Mouse (Mus musculus) megakaryocyte, embryonic 14.5 days (primary cell): ENCODE results near the gene Lgals9. TPM values are rescaled to one million over a fixed set of nuclear protein-coding genes. Genes with fewer than 3 reads are reported as not detected.

ENCODE experiments used
- H3K27me3 ChIP-seq: replicated peaks from 2 replicates; pipeline ENCODE3; 2012; ENCODE audit warnings: inconsistent platforms
- H3K36me3 ChIP-seq: replicated peaks from 2 replicates; pipeline ENCODE3; 2012; ENCODE audit warnings: low read length, inconsistent platforms, mixed read lengths
- H3K4me1 ChIP-seq: 2 replicates; pipeline ENCODE4 v1.6.1; 2012; ENCODE audit warnings: inconsistent platforms
- H3K4me3 ChIP-seq: replicated peaks from 2 replicates; pipeline ENCODE3; 2012; ENCODE audit warnings: moderate library complexity, mild to moderate bottlenecking, inconsistent platforms
- H3K9me3 ChIP-seq: 2 replicates; pipeline ENCODE4 v1.6.1; 2012; ENCODE audit warnings: inconsistent platforms
- FLI1 ChIP-seq: IDR thresholded peaks from 2 replicates; pipeline ENCODE4 v1.6.1; 2012; ENCODE audit warnings: low read length, inconsistent platforms, mixed read lengths
- GATA1 ChIP-seq: IDR thresholded peaks from 3 replicates; pipeline ENCODE4 v1.6.1; 2012; ENCODE audit warnings: mixed read lengths, low read length, inconsistent platforms, borderline replicate concordance
- polyA plus RNA-seq: library from polyadenylated mRNA; stranded (reverse); fragments of >175 nt; gene quantifications from 2 replicates; pipeline ENCODE4 v1.2.3, GENCODE M21; 2012; ENCODE audit warnings: low replicate concordance; ENCODE audit not compliant: insufficient read depth

The Lgals9 gene
- polyA plus RNA-seq, 1 experiment, result 38.1 TPM

DNA sequence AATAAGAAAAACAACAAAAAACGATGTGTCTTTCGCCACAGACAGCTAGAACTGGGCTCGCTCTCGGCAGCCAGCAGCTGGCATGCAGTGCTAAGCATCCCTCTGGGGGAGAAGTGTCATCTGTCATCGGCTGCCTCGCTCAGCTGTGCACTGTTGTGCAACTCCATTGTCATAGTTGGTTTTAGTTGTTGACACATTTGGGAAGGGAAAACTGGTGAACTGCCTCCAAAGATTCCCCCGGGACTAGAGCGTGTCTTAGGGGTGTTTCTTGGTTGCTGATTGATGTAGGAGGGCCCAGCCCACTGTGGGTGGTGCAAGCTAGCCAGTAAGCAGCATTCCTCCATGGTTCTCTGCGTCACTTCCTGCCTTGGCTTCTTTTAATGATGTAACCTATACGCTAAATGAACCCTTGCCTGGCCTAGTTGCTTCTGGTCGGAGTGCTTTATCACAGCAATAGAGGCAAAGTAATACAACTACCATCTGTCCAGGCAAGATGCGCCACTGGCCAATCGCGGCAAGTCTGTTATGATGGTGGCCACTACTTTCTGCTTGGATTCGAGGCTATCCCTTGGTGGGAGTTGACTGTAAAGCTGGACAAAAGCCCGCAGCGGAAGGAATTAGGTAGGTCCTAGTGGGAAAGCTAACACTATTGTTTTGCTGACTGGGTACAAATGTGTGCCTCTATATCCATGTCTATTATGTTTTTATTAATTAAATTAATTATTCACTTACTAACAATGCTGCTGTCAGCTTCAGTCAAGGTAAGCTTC is 11.2 kb downstream of the Lgals9 start:
- Histone ChIP-seq H3K36me3 (peaks cover 99% of the 10 kb centered on the region), H3K4me3 (no peak overlapping the region), H3K27me3 (no peaks in the 10 kb centered on the region), H3K4me1 (peaks cover 66% of the 10 kb centered on the region), H3K9me3 (no peaks in the 10 kb centered on the region)
- TF ChIP-seq GATA1 (no peak), FLI1 (no peak)

DNA sequence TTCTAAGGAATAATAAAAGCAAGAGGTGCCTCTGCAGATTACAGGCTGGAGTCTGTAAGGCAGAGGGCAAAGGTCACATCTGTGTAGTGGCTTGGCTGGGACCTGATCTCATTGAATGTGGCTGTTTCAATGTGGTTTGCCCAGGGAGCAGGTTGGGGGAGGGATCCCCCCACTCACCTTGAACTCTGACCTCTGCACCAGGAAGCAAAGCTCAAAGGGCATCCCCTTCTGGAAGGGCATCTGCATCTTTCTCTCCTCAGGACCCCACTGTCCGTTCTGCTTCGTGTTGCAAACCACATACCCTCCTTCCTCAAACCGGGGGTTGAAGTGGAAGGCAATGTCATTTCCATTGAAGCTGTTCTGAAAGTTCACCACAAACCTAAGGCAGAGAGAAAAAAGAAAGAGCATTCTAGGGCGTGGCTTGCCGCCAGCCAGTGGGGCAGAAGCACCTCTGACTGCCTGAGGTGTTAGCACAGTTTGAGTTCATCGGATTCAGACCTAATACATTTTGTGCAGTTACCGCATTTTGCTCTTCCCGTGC is 11.9 kb downstream of the Lgals9 start:
- H3K4me1 ChIP-seq, result peaks cover 66% of the 10 kb centered on the region
- H3K4me3 ChIP-seq, result no peak overlapping the region
- H3K27me3 ChIP-seq, result no peaks in the 10 kb centered on the region
- H3K36me3 ChIP-seq, result peaks cover 100% of the 10 kb centered on the region
- no peaks in the 10 kb centered on the region for H3K9me3 ChIP-seq
- no peak for TF ChIP-seq GATA1
- no peak for TF ChIP-seq FLI1

DNA sequence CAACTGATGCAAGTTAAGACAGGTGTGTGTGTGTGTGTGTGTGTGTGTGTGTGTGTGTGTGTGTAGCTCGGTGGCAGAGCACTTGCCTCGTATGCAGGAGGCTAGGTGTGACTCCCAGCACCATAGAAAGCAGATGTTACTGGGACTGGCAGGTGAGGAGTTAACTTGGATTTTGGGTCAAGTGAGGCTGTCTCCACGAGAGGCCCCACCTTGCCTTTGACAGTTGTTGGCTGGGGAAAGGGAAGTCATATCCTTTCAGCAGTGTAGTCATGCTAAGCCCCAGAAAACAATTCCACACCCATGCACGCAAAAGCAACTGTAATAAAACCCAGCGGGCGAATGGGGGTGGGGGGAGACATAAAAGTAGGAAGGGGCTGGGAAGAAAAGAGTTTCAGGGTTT is 12.4 kb downstream of the Lgals9 start:
- TF ChIP-seq GATA1 (no peak), FLI1 (no peak)
- H3K36me3 ChIP-seq, result peaks cover 100% of the 10 kb centered on the region
- no peak overlapping the region for H3K4me3 ChIP-seq
- H3K4me1 ChIP-seq, result peaks cover 66% of the 10 kb centered on the region
- H3K9me3 ChIP-seq, result no peaks in the 10 kb centered on the region
- no peaks in the 10 kb centered on the region for H3K27me3 ChIP-seq

GRCm38 (mm10) chr11:78971746-78972145 is 13.0 kb downstream of the Lgals9 start:
- Histone ChIP-seq H3K4me3 (no peak overlapping the region), H3K4me1 (peaks cover 61% of the 10 kb centered on the region), H3K9me3 (no peaks in the 10 kb centered on the region), H3K27me3 (no peaks in the 10 kb centered on the region), H3K36me3 (peaks cover 100% of the 10 kb centered on the region)
- TF ChIP-seq FLI1 (no peak), GATA1 (no peak)

- TF ChIP-seq FLI1 (no peak), GATA1 (no peak)
- H3K27me3 ChIP-seq, result no peaks in the 10 kb centered on the region
- H3K36me3 ChIP-seq, result peaks cover 100% of the 10 kb centered on the region
- H3K9me3 ChIP-seq, result no peaks in the 10 kb centered on the region
- peaks cover 54% of the 10 kb centered on the region for H3K4me1 ChIP-seq
- no peak overlapping the region for H3K4me3 ChIP-seq
Observed at GRCm38 (mm10) chr11:78971096-78971495, 13.7 kb downstream of the Lgals9 start.

DNA sequence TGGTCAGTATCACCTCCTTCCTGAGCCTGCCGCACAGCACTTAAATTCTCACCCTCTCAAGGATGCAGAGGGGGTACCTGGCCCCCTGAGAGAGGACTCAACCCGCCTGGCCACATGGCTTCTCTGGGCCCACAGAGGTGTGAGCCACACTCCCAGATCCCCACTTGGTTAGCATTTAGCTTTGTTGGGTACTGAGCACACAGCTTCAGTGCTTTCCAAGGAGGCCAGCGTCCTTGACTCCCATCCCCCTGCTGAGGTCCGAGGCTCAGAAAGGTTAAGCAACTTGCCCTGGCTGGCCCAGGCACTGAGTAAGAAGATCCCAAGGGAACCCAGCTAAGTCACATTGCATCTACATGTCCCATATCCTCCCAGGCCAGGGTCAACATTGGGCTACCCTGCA is 16.6 kb downstream of the Lgals9 start:
- Histone ChIP-seq H3K9me3 (no peaks in the 10 kb centered on the region), H3K36me3 (peaks cover 100% of the 10 kb centered on the region), H3K4me3 (no peak overlapping the region), H3K27me3 (no peaks in the 10 kb centered on the region), H3K4me1 (peaks cover 29% of the 10 kb centered on the region)
- no peak for TF ChIP-seq FLI1

DNA sequence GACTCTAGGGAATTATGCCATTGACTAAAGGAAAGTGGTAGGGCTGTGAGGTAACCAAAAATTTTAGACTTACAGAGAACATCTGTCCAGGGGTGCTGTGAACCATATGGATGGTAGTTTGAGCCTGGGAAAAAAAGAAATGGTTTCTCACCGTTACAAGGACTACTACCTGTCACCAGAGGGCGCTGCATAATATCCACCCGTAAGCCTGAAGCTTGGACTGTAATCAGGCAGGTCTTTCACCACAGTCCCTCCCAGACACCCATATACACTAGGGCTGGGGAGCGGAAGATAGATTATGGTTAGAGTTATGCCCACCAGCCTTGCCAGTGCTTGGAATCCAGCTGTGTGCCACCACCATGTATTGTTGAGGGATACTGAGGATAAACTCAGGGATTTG is 17.4 kb downstream of the Lgals9 start:
- H3K27me3 ChIP-seq, result no peaks in the 10 kb centered on the region
- H3K36me3 ChIP-seq, result peaks cover 100% of the 10 kb centered on the region
- TF ChIP-seq FLI1 (no peak), GATA1 (no peak)
- H3K4me1 ChIP-seq, result peaks cover 24% of the 10 kb centered on the region
- no peaks in the 10 kb centered on the region for H3K9me3 ChIP-seq
- H3K4me3 ChIP-seq, result no peak overlapping the region

DNA sequence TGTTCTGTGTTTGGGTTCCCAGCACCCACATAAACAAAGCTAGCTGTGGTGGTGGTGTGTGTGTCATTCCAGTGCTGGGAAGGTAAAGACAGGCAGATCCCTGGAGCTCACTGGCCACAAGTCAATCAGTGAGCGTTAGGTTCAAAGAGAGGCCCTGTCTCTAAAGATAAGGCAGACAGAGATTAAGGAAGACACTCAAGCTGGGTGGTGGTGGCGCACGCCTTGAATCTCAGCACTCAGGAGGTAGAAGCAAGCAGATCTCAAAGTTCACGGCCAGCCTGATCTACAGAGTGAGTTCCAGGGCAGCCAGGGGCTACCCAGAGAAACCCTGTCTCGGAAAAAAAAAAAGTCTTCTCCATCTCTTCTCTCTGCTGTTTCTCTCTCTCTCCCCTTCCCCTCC is 23.5 kb downstream of the Lgals9 start:
- TF ChIP-seq GATA1, result no peak
- TF ChIP-seq FLI1, result no peak

DNA sequence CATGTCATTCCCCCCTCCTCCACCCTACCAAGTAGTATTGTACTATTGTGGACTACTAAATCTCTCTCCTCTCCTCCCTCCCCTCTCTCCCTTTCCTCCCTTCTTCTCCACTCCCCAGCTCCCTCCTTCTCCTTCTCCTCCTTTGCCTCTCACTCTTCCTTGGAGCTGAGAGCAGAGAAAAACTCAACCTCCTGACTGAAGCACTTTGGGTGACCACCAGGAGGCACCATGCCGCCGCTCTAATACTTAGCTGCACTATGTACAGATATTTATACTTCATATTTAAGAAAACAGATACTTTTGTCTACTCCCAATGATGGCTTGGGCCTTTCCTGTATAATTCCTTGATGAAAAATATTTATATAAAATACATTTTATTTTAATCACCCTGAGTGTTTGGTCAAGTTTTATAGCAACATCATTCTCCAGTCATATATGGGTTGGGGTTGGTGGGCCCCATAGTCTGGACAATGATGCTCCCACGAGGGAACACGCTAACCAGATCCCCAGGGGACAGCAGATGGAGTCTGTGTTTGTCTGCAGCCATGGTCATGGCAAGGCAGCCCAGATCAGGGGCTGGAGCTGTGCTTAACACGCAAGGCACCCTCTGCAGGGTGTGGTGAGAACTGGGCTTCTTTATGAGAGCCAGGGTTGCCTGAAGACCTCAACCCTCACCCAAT is 24.8 kb downstream of the Lgals9 start:
- Histone ChIP-seq H3K9me3 (no peaks in the 10 kb centered on the region), H3K4me1 (peaks cover 25% of the 10 kb centered on the region), H3K4me3 (no peak overlapping the region), H3K36me3 (peaks cover 46% of the 10 kb centered on the region), H3K27me3 (peaks cover 19% of the 10 kb centered on the region)
- TF ChIP-seq GATA1 (no peak), FLI1 (no peak)

More for the DNA sequence above, 23.5 kb downstream of the Lgals9 start:
- H3K36me3 ChIP-seq, result peaks cover 59% of the 10 kb centered on the region
- peaks cover 13% of the 10 kb centered on the region for H3K27me3 ChIP-seq
- H3K4me1 ChIP-seq, result peaks cover 25% of the 10 kb centered on the region
- H3K9me3 ChIP-seq, result no peaks in the 10 kb centered on the region
- no peak overlapping the region for H3K4me3 ChIP-seq

DNA sequence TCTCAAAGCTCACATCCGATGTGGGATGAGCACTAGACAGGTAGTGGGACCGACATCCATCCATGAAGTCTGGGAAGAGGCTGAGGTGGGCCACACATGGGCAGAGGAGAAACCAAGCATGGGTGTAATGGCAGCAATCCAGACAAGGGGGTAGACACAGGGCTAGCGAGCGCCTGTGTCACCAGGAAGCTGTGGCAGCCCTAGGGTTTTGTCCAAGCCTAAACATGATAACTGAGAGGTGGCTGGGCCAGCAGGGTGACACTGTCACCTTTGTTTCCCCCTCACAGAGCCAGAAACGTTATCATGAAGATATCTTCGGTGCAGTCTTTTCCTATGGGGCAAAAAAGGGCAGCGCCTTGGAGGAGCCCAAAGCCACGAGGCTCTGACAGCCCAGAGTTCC is 25.4 kb downstream of the Lgals9 start:
- H3K9me3 ChIP-seq, result no peaks in the 10 kb centered on the region
- no peak overlapping the region for H3K4me3 ChIP-seq
- peaks cover 25% of the 10 kb centered on the region for H3K27me3 ChIP-seq
- TF ChIP-seq FLI1, result no peak
- TF ChIP-seq GATA1, result no peak
- peaks cover 40% of the 10 kb centered on the region for H3K36me3 ChIP-seq
- H3K4me1 ChIP-seq, result peaks cover 25% of the 10 kb centered on the region
